Mouse (Mus musculus) ES-E14 (cell line): Measurements from ENCODE around the gene Sult2a6.

Experiments used
- HCFC1 ChIP-seq: IDR thresholded peaks from 2 replicates; pipeline ENCODE4 v1.6.1; 2012; ENCODE audit warnings: low read length, inconsistent platforms, borderline replicate concordance; ENCODE audit not compliant: insufficient read depth
- ZC3H11A ChIP-seq: IDR thresholded peaks from 2 replicates; pipeline ENCODE4 v1.6.1; 2012; ENCODE audit warnings: low read depth, mild to moderate bottlenecking, inconsistent platforms, low read length, borderline replicate concordance
- ZNF384 ChIP-seq: IDR thresholded peaks from 2 replicates; pipeline ENCODE4 v1.6.1; 2012; ENCODE audit warnings: low read depth, low read length, inconsistent platforms

- TF ChIP-seq HCFC1 (no peak), ZNF384 (no peak), ZC3H11A (no peak)
Measured at GRCm38 (mm10) chr7:14215231-14215630, 39.4 kb downstream of the Sult2a6 start.
